Mouse (Mus musculus) testis, adult 2 months (tissue): ENCODE data around the gene Zmynd10. TPM values are rescaled to one million over a fixed set of nuclear protein-coding genes. Genes with fewer than 3 reads are reported as not detected.
A peak's percentile ranks its signal among the peaks of the same experiment; 100 is the strongest.

ENCODE experiments used
- H3K27ac ChIP-seq: fragments of 200-500 bp; 2 replicates; pipeline ENCODE4 v1.5.1; 2012; ENCODE audit warnings: low read depth, low read length; ENCODE audit not compliant: control insufficient read depth, insufficient read depth
- H3K27me3 ChIP-seq: fragments of 200-500 bp; 2 replicates; pipeline ENCODE4 v1.6.1; 2012; ENCODE audit warnings: mild to moderate bottlenecking, low read length, moderate library complexity; ENCODE audit not compliant: control insufficient read depth, insufficient read depth
- H3K36me3 ChIP-seq: fragments of 200-500 bp; 2 replicates; pipeline ENCODE4 v1.6.1; 2012; ENCODE audit warnings: mild to moderate bottlenecking, low read length; ENCODE audit not compliant: control insufficient read depth, insufficient read depth
- H3K4me1 ChIP-seq: fragments of 200-500 bp; 2 replicates; pipeline ENCODE4 v1.6.1; 2012; ENCODE audit warnings: low read length; ENCODE audit not compliant: control insufficient read depth, insufficient read depth
- H3K4me3 ChIP-seq: fragments of 200-500 bp; 2 replicates; pipeline ENCODE4 v1.5.1; 2012; ENCODE audit warnings: low read depth, mild to moderate bottlenecking, low read length, moderate library complexity, mixed read lengths; ENCODE audit not compliant: control insufficient read depth
- CTCF ChIP-seq: fragments of 200-500 bp; IDR thresholded peaks from 2 replicates; pipeline ENCODE4 v1.5.1; 2012; ENCODE audit warnings: low read depth, mild to moderate bottlenecking, inconsistent platforms, low read length, moderate library complexity; ENCODE audit not compliant: control insufficient read depth, insufficient read depth, insufficient replicate concordance
- POLR2A ChIP-seq: fragments of 200-500 bp; IDR thresholded peaks from 2 replicates; pipeline ENCODE4 v1.6.1; 2012; ENCODE audit warnings: low read depth, mild to moderate bottlenecking, inconsistent platforms, low read length, moderate library complexity; ENCODE audit not compliant: control insufficient read depth
- polyA plus RNA-seq: library from polyadenylated mRNA; depleted of rRNA; stranded (reverse); fragments of >200 nt; gene quantifications from 2 replicates; pipeline ENCODE4 v1.2.3, GENCODE M21; 2012; rRNA removed

The Zmynd10 gene
- polyA plus RNA-seq, 1 experiment: 245 TPM

- H3K27ac ChIP-seq: no peak overlapping the region
- H3K4me1 ChIP-seq: peaks cover 15% of the 10 kb centered on the region
- H3K27me3 ChIP-seq: no peaks in the 10 kb centered on the region
- peak; percentile 22; the same call in 1 of the 2 replicates for TF ChIP-seq CTCF
- no peak for TF ChIP-seq POLR2A
- no peaks in the 10 kb centered on the region for H3K36me3 ChIP-seq
- H3K4me3 ChIP-seq: no peak overlapping the region
These were observed 53.6 kb downstream of the Zmynd10 start for GRCm38 (mm10) chr9:107600745-107601144.

Other genes starting within 250 kb of the Zmynd10 start
- 22.0 TPM in 2 replicates for gene Hemk1, start 208.9 kb upstream of the Zmynd10 start, polyA plus RNA-seq
- gene 6430571L13Rik, start 206.7 kb upstream of the Zmynd10 start, polyA plus RNA-seq: 0.40 and 0.53 TPM in 2 replicates
- 5.2 and 8.2 TPM in 2 replicates for gene Cacna2d2, start 147.7 kb upstream of the Zmynd10 start, polyA plus RNA-seq
- 38.3 and 46.9 TPM in 2 replicates for gene Tmem115, start 13.4 kb upstream of the Zmynd10 start, polyA plus RNA-seq
- gene Cyb561d2, start 5.1 kb upstream of the Zmynd10 start, polyA plus RNA-seq: 28.3 and 29.4 TPM in 2 replicates
- 34.7 and 40.3 TPM in 2 replicates for gene Nprl2, start 5.1 kb upstream of the Zmynd10 start, polyA plus RNA-seq
- gene Rassf1, start 4.3 kb downstream of the Zmynd10 start, polyA plus RNA-seq: 62.8 and 63.4 TPM in 2 replicates
- gene Tusc2, start 16.0 kb downstream of the Zmynd10 start, polyA plus RNA-seq: 28.4 and 31.7 TPM in 2 replicates
- 6.4 and 6.5 TPM in 2 replicates for gene Hyal2, start 20.6 kb downstream of the Zmynd10 start, polyA plus RNA-seq
- gene Hyal1, start 29.6 kb downstream of the Zmynd10 start, polyA plus RNA-seq: 4.0 and 5.0 TPM in 2 replicates
- gene Naa80, start 31.6 kb downstream of the Zmynd10 start, polyA plus RNA-seq: 136 and 139 TPM in 2 replicates
- 1.6 and 1.8 TPM in 2 replicates for gene Hyal3, start 33.5 kb downstream of the Zmynd10 start, polyA plus RNA-seq
- gene Ifrd2, start 40.3 kb downstream of the Zmynd10 start, polyA plus RNA-seq: 16.4 and 20.5 TPM in 2 replicates
- gene Sema3b, start 61.9 kb downstream of the Zmynd10 start, polyA plus RNA-seq: 2.1 and 4.1 TPM in 2 replicates
- 87.7 and 103 TPM in 2 replicates for gene Gnai2, start 88.1 kb downstream of the Zmynd10 start, polyA plus RNA-seq
- gene Slc38a3, start 122.2 kb downstream of the Zmynd10 start, polyA plus RNA-seq: 0.10 and 0.32 TPM in 2 replicates
- 0.05 and 0.12 TPM in 2 replicates for gene Gnat1, start 132.4 kb downstream of the Zmynd10 start, polyA plus RNA-seq
- gene Sema3f, start 163.2 kb downstream of the Zmynd10 start, polyA plus RNA-seq: 9.9 and 12.0 TPM in 2 replicates
- 52.0 and 57.8 TPM in 2 replicates for gene Rbm5, start 223.7 kb downstream of the Zmynd10 start, polyA plus RNA-seq